Mouse (Mus musculus) brain, adult 2 months (tissue): ENCODE results near the gene Alox12.
A peak's percentile ranks its signal among the peaks of the same experiment; 100 is the strongest.

Source experiments
- DNase-seq: peaks from one replicate; pipeline ENCODE4 v3.0.0; 2011; ENCODE audit warnings: low read depth, low spot score

Gene Alox12

DNA sequence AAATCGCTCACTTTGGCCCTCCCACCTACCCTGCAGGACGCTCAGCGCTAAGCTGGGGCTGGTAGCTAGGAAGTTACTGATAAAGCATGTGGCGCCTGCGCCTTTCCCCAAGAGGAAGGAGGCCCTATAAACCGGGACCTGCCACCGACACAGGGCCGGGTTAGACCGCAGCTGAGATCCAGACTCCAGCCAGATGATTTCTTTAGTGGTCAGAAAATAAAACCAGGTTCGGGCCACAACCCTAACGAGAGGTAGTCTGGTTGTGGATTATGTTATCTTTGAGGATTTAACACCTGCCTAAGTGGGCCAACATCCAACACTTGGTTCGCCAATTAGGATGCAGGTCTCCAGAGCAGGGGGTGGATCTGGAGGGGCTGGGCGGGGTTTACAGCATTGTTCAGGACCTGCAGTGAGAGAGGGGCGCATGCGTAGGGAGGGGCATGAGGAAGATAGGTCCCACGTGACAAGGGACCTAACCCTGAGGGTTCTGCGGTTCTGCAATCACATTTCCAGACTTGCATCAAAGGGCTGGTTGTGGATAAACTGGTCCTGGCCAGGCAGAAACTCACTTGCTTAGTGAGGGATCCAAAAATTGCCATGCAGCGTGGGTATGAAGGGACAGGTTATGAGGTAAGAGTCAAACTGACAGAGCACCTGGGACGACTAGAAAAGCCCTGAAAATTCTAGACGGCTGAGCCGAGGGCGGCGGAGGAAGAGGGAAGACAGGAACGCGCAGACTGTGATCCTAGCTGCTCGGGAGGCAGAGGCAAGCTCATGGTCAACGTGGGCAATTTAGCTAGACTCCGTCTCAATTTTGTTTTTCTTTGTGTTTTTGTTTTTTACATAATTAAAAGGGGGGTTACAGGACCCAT lies 34.2 kb downstream of the Alox12 start, which contains the start of gene Slc16a13:
Gene Slc16a13, minus strand, starts transcription at position 334 of the 872 bp plus-strand sequence.
- peak; percentile 100 for DNase-seq

DNA sequence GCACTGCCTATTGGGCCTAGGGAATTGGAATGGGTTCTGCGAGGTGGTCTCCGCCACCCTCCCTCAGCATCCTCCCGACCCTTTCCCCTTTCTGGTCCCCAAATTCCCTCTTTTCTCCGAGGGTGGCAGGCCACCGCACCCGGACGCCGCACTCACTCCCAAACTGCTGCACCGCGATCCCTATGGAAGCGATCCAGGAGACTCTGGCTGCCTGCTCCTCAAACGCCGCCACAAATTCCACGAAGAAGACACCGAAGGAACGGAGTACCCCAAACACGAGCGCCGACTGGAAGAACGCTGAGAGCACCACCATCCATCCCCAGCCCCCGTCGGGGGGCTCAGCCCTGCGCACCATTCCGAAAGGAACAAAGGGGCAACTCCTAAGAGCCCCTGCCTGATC lies 34.8 kb downstream of the Alox12 start:
- DNase-seq: peak; percentile 52

DNA sequence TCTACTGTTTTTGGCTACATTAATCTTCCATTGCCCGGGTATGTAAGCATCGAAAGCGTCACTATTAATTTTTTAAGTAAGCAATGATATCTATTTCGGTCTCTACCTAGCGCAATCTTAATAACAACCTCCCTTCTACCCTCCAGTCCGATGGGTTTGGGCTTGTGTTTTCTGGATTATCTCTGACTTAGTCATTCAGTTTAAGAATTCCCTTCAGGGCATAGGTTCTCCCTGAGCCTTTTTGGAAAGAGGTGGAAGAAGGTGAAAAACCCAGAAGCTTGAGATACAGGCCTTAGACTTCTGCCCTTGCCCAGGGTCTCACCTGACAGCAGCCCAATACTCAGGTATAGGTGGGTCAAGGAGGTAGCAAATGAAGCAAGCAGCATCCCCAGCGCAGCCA lies 35.3 kb downstream of the Alox12 start:
- DNase-seq: no peak

DNA sequence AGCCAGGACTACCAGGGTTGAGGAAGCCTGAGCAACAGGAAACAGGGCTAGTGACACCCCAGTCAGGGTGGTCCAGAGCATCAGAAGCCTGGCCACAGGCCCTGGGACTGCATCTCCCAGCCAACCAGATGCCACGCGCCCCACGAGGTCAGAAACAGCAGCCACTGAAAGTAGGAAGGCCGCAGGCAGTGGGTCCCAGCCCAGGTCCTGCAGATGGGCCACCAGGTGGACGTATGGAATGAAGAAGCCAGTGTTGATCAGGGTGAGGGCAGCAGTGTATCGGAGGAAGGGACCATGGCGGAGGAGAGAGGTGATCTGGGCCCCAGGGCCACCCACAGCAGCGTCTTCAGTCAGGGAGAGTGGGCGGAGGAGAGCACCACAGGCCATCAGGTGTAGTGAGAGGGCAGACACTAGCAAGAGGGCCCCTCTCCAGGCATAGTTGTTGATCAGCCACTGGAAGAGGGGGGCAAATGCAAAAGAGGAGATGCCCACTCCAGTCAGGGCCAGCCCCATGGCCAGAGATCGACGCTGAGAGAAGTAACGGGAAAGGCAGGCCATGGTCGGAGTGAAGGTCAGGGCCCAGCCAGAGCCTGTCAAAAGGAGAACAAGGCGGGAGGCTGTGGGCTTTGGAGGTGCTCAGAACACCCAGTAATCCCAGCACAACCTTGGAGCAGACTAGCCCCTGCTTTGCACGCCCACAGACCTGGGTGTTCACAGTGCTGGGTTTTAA lies 36.2 kb downstream of the Alox12 start:
- DNase-seq: no peak

GRCm38 (mm10) chr11:70218039-70218438 lies 37.1 kb downstream of the Alox12 start:
- no peak for DNase-seq

GRCm38 (mm10) chr11:70216103-70216502 lies 39.0 kb downstream of the Alox12 start:
- no peak for DNase-seq

GRCm38 (mm10) chr11:70215301-70215700 lies 39.9 kb downstream of the Alox12 start:
- no peak for DNase-seq

DNA sequence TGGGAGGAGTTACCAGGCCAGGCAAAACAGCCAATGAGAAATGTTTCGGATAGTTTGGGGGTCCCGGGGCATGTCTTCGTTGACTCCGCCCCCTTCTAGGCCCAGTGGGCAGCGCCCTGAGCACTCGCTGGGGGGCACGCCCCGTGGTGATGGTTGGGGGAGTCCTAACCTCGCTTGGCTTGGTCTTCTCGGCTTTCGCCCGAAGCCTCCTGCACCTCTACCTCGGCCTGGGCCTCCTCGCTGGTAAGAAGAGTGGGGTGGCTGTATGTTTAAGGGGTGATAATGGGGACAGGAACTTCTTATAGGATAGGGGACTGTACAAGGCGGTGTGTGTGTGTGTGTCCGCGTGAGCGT lies 40.3 kb downstream of the Alox12 start:
- DNase-seq: no peak

DNA sequence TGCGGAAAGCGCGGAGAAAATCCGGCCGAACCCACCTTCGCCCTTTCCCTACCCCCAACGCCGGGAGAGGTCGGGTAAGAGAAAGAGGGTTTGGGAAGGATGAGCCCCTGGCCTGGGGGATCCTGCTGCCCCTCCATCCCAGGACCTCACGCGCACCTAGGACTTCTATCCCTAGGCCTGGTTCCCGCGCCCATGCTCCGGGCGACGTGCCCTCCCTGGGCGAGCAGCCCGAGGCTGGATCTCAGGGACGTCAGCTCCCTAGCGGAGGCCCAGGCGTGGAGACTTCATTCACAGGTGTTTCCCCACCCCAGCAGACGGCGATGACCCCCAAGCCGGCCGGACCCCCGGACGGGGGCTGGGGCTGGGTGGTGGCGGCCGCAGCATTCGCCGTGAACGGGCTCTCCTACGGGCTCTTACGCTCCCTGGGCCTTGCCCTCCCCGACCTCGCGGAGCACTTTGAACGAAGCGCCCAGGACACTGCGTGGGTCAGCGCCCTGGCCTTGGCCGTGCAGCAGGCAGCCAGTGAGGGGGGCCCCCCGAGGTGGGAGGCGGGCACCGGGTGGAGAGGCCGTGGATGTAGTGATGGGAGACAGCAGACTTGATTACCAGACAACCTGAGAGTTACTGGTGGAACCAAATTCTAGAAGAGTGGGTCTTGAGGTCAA lies 40.8 kb downstream of the Alox12 start:
- DNase-seq: peak; percentile 56

DNA sequence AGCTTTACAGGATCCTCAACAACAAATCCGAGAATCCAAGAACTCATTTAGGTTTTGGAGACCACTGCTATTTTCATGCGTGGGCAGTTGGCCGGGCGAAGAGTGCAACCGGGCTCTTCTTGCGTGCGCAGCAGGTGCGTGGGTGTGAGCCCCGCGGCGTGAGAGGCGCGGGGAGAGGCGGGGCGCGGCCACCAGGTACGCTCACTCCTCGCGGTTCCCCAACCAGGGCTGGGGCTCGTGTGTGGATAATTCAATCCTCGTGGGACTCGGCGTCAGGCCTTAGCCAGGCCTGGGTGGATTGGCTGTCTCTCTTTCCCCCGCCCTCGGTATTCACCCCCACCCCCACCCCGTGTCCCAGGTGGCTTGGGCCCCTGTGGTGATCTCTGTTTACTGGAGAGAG lies 41.4 kb downstream of the Alox12 start:
- peak; percentile 91 for DNase-seq

- peak; percentile 92 for DNase-seq
Observed at GRCm38 (mm10) chr11:70212896-70213295, 42.3 kb downstream of the Alox12 start.

DNA sequence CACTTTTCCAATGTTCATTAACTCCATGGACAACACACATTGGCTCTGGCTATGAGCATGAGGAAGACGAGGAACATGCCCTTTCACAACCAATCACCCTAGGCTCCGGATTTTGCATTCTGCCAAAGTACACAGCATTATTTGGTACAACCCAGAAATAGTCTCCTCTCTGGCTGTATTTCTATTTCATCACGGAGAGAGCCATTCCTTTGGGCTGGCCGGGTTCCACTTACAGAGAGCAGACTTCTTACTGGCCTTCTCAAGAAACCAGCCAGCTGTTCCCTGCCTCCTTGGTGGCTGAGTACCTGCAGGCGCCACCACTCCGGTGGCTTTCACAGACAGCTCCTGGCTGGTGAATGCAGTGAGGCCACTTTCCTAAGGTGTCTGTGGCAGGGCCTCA lies 42.7 kb downstream of the Alox12 start, which contains the start of gene Slc16a11:
Gene Slc16a11, plus strand, starts transcription at position 330 of the 400 bp plus-strand sequence.
- DNase-seq: no peak

- no peak for DNase-seq
Observed at GRCm38 (mm10) chr11:70211972-70212371, 43.2 kb downstream of the Alox12 start.

GRCm38 (mm10) chr11:70210681-70211080 lies 44.5 kb downstream of the Alox12 start:
- no peak for DNase-seq

- DNase-seq: no peak
Observed at GRCm38 (mm10) chr11:70208778-70209388, 46.3 kb downstream of the Alox12 start.

GRCm38 (mm10) chr11:70207283-70207682 lies 47.9 kb downstream of the Alox12 start:
- DNase-seq: no peak

DNA sequence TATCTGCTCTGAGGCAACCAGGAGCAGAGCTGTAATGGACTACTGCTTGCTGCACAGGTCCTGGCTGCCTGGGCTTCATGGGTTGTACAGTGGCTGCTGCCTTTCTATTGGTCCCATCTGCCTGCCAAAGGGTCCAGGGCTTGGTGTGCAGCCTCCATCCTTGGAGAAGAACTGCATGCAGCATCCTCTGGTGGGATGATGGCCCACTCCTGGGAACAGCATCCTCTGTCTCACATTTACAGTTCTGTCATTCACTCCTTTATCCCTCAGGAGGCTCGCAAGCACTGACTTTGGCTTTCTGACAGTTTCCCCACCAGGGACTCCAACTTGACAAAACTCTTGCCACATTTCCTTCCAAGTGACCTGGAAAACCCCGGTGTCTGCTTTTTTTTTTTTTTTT lies 48.4 kb downstream of the Alox12 start:
- DNase-seq: no peak

GRCm38 (mm10) chr11:70201691-70202090 lies 53.5 kb downstream of the Alox12 start:
- DNase-seq: peak; percentile 90

GRCm38 (mm10) chr11:70200036-70200608 lies 55.0 kb downstream of the Alox12 start:
- DNase-seq: no peak

DNA sequence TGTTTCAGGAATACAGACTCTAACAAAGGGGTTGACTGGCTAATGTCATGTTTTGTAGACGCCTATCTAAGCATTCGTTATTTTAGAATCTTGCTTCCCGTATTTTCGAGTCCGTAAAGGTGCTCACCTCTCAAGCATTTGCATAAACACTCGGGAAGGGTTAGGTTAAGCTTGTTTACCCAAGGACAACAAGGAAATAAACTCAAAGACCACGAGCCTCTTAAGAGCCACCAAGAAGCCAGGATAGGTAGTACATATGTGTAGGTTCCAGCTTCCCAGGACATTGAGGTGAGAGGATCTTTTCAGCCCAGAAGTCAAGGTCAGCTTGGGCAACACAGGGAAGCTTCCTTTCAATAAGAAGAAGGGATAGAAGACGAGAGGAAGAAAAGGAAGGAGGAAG lies 56.0 kb downstream of the Alox12 start:
- no peak for DNase-seq

- no peak for DNase-seq
Observed at GRCm38 (mm10) chr11:70198332-70198731, 56.8 kb downstream of the Alox12 start.
